Mouse (Mus musculus) CH12.LX (cell line): ENCODE measurements around the gene Kcnk16. TPM values are rescaled to one million over a fixed set of nuclear protein-coding genes. Genes with fewer than 3 reads are reported as not detected.

ENCODE experiments used
- DNase-seq: peaks from one replicate; pipeline ENCODE4 v3.0.0-alpha.2; 2013; ENCODE audit errors: extremely low read depth
- H3K27ac ChIP-seq: 2 replicates; pipeline ENCODE4 v1.5.1; 2012; ENCODE audit warnings: low read depth, mild to moderate bottlenecking, control low read depth, moderate library complexity; ENCODE audit not compliant: insufficient read depth
- H3K27me3 ChIP-seq: replicated peaks from 2 replicates; pipeline ENCODE3; 2012; ENCODE audit warnings: inconsistent platforms
- H3K36me3 ChIP-seq, 2 experiments: replicated peaks in 1 of 2; 2 replicates each; pipeline versions ENCODE3 to v1.6.1; 2012; ENCODE audit warnings: inconsistent platforms in 1 of 2, low read length in 1 of 2, mild to moderate bottlenecking in 1 of 2, mixed read lengths in 1 of 2, moderate library complexity in 1 of 2; ENCODE audit not compliant: control insufficient read depth in 1 of 2, insufficient read depth in 1 of 2
- H3K4me1 ChIP-seq, 2 experiments: 2 replicates each; pipeline ENCODE4 v1.6.1; 2012; ENCODE audit warnings: inconsistent platforms in 1 of 2, moderate library complexity in 1 of 2; ENCODE audit not compliant: insufficient read depth in 2 of 2, control insufficient read depth in 1 of 2
- H3K4me2 ChIP-seq: 2 replicates; pipeline ENCODE4 v1.6.1; 2012; ENCODE audit warnings: low read depth, mild to moderate bottlenecking, control low read depth; ENCODE audit not compliant: poor library complexity, insufficient read depth, severe bottlenecking
- H3K4me3 ChIP-seq, 3 experiments: fragments of 150-350 bp in 1 of 3; sonication (generic) in 1 of 3; replicated peaks in 1 of 3; 2 replicates each; pipeline versions ENCODE3 to v1.5.1; 2011 to 2012; ENCODE audit warnings: low read depth in 2 of 3, low read length in 2 of 3, mild to moderate bottlenecking in 2 of 3, moderate library complexity in 2 of 3, control low read depth in 1 of 3, improper control_type of control experiment in 1 of 3, inconsistent platforms in 1 of 3, mixed read lengths in 1 of 3; ENCODE audit not compliant: poor library complexity in 1 of 3
- H3K79me2 ChIP-seq: replicated peaks from 2 replicates; pipeline ENCODE4 v1.6.1; 2012; ENCODE audit warnings: mild to moderate bottlenecking, moderate library complexity; ENCODE audit not compliant: control insufficient read depth, poor library complexity, insufficient read depth, severe bottlenecking; ENCODE audit errors: extremely low read depth
- H3K9ac ChIP-seq: 2 replicates; pipeline ENCODE4 v1.6.1; 2012; ENCODE audit warnings: low read depth, mild to moderate bottlenecking, control low read depth, moderate library complexity; ENCODE audit not compliant: insufficient read depth
- H3K9me3 ChIP-seq: replicated peaks from 2 replicates; pipeline ENCODE3; 2012; ENCODE audit warnings: low read length, inconsistent platforms, mixed read lengths
- CHD2 ChIP-seq: IDR thresholded peaks from 2 replicates; pipeline ENCODE4 v1.6.1; 2011; ENCODE audit warnings: low read length, improper control_type of control experiment
- ELF1 ChIP-seq: IDR thresholded peaks from 2 replicates; pipeline ENCODE4 v1.6.1; 2014; ENCODE audit warnings: low read depth, mild to moderate bottlenecking, inconsistent platforms, low read length, improper control_type of control experiment
- EP300 ChIP-seq: IDR thresholded peaks from 2 replicates; pipeline ENCODE4 v1.6.1; 2011; ENCODE audit warnings: low read length, improper control_type of control experiment
- GABPA ChIP-seq: IDR thresholded peaks from 2 replicates; pipeline ENCODE4 v1.6.1; 2012; ENCODE audit warnings: low read depth, low read length, improper control_type of control experiment, inconsistent platforms; ENCODE audit not compliant: insufficient replicate concordance
- IRF4 ChIP-seq: IDR thresholded peaks from 2 replicates; pipeline ENCODE4 v1.6.1; 2014; ENCODE audit warnings: low read depth, mild to moderate bottlenecking, inconsistent platforms, low read length, improper control_type of control experiment
- JUND ChIP-seq: conservative IDR thresholded peaks from 2 replicates; pipeline ENCODE4 v1.6.1; 2011; ENCODE audit warnings: low read depth, low read length, improper control_type of control experiment
- MEF2A ChIP-seq: IDR thresholded peaks from 2 replicates; pipeline ENCODE4 v1.6.1; 2014; ENCODE audit warnings: low read depth, mild to moderate bottlenecking, inconsistent platforms, low read length, improper control_type of control experiment, borderline replicate concordance
- MXI1 ChIP-seq: IDR thresholded peaks from 2 replicates; pipeline ENCODE4 v1.6.1; 2011; ENCODE audit warnings: mild to moderate bottlenecking, low read depth, low read length, improper control_type of control experiment
- MYC ChIP-seq: IDR thresholded peaks from 2 replicates; pipeline ENCODE4 v1.6.1; 2011; ENCODE audit warnings: low read depth, mild to moderate bottlenecking, improper control_type of control experiment, low read length
- POLR2AphosphoS2 ChIP-seq: IDR thresholded peaks from 2 replicates; pipeline ENCODE4 v1.6.1; 2011; ENCODE audit warnings: low read depth, low read length, improper control_type of control experiment
- RAD21 ChIP-seq: IDR thresholded peaks from 2 replicates; pipeline ENCODE4 v1.6.1; 2011; ENCODE audit warnings: low read depth, mild to moderate bottlenecking, low read length, improper control_type of control experiment, moderate library complexity
- SIN3A ChIP-seq: IDR thresholded peaks from 2 replicates; pipeline ENCODE4 v1.6.1; 2012; ENCODE audit warnings: low read length, improper control_type of control experiment, inconsistent platforms
- SMC3 ChIP-seq: IDR thresholded peaks from 2 replicates; pipeline ENCODE4 v1.6.1; 2011; ENCODE audit warnings: low read depth, low read length, improper control_type of control experiment
- USF1 ChIP-seq: IDR thresholded peaks from 2 replicates; pipeline ENCODE4 v1.6.1; 2014; ENCODE audit warnings: low read depth, mild to moderate bottlenecking, inconsistent platforms, low read length, improper control_type of control experiment
- USF2 ChIP-seq: conservative IDR thresholded peaks from 2 replicates; pipeline ENCODE4 v1.6.1; 2011; ENCODE audit warnings: low read depth, low read length, improper control_type of control experiment
- ZMIZ1 ChIP-seq: IDR thresholded peaks from 2 replicates; pipeline ENCODE4 v1.6.1; 2012; ENCODE audit warnings: low read depth, mild to moderate bottlenecking, inconsistent platforms, low read length, improper control_type of control experiment
- dilution Hi-C: fragments of 300-500 bp; cut with MboI; formaldehyde crosslinking; loops from 2 replicates; pipeline ENCODE4 v1.14.3; 2020; ENCODE audit warnings: low sequenced_read_pairs; ENCODE audit not compliant: extremely low pct_unique_long_range_greater_than_20kb, extremely low pct_ligation_motif_present
- in situ Hi-C: fragments of 300-500 bp; cut with MboI; formaldehyde crosslinking; loops from 3 replicates; pipeline ENCODE4 v1.14.3; 2019; ENCODE audit warnings: low sequenced_read_pairs, low pct_ligation_motif_present, low pct_unique_long_range_greater_than_20kb, mixed read lengths
- polyA plus RNA-seq: library from polyadenylated mRNA; unstranded; fragments of >175 nt; gene quantifications from 2 replicates; pipeline ENCODE4 v1.2.1, GENCODE M21; 2012; ENCODE audit warnings: low read depth; ENCODE audit not compliant: insufficient read length
- total RNA-seq, 2 experiments: library from RNA; depleted of rRNA; stranded (reverse); fragments of 300-350 nt in 1 of 2; fragments of >200 nt in 1 of 2; gene quantifications; 2 replicates each; pipeline ENCODE4 v1.2.3; 2012 to 2014

Gene Kcnk16
- total and polyA plus RNA-seq, 3 experiments = not detected

DNA sequence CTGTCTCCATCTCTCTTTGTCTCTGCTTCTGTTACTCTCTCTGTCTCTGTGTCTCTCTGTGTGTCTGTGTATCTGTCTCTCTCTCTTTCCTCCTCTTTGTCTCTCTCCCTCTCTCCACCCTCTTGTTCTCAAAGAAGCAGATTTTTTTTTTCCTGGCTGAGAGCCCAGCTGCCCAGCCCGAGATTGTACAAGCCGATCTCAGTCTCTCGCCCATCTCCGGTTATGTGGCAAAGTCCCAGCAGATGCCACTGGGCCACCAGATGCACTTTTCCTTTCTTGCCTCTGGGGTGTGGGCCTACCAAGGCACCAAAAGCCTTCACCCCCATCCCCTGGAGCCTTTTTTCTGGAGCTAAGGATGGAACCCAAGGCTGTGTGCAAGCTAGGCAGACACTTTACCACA, 44.8 kb downstream of the Kcnk16 start:
- in situ Hi-C loops (no loop called here), dilution Hi-C loops (no loop called here)
- no peaks in the 10 kb centered on the region for H3K36me3 ChIP-seq
- TF ChIP-seq ZMIZ1 = no peak
- TF ChIP-seq SMC3 = no peak
- no peak for TF ChIP-seq MEF2A
- no peak for TF ChIP-seq GABPA
- no peak for TF ChIP-seq USF2
- TF ChIP-seq EP300 = no peak
- no peak for TF ChIP-seq MYC
- no peak for TF ChIP-seq JUND
- TF ChIP-seq USF1 = no peak
- TF ChIP-seq CHD2 = no peak
- no peak for TF ChIP-seq MXI1
- TF ChIP-seq ELF1 = no peak
- no peak overlapping the region for H3K4me3 ChIP-seq
- H3K27ac ChIP-seq = no peak overlapping the region
- DNase-seq = no peak
- no peak overlapping the region for H3K4me2 ChIP-seq
- H3K9ac ChIP-seq = no peak overlapping the region
- no peaks in the 10 kb centered on the region for H3K4me1 ChIP-seq
- H3K27me3 ChIP-seq = peaks cover 2% of the 10 kb centered on the region
- H3K79me2 ChIP-seq = no peaks in the 10 kb centered on the region
- H3K9me3 ChIP-seq = no peaks in the 10 kb centered on the region

GRCm38 (mm10) chr14:20223253-20223652, 45.7 kb downstream of the Kcnk16 start:
- no peaks in the 10 kb centered on the region for H3K36me3 ChIP-seq
- no peak for TF ChIP-seq RAD21
- TF ChIP-seq IRF4 = no peak
- TF ChIP-seq SIN3A = no peak
- no peak for TF ChIP-seq USF1
- no peak for TF ChIP-seq POLR2AphosphoS2
- no peak overlapping the region for H3K9ac ChIP-seq
- in situ Hi-C loops (no loop called here), dilution Hi-C loops (no loop called here)
- no peaks in the 10 kb centered on the region for H3K9me3 ChIP-seq
- no peak overlapping the region for H3K4me3 ChIP-seq
- peaks cover 2% of the 10 kb centered on the region for H3K27me3 ChIP-seq
- no peaks in the 10 kb centered on the region for H3K79me2 ChIP-seq
- H3K27ac ChIP-seq = no peak overlapping the region
- no peak overlapping the region for H3K4me2 ChIP-seq
- no peak for DNase-seq
- no peaks in the 10 kb centered on the region for H3K4me1 ChIP-seq
